Comparison of ENCODE assay signal across 15 mouse cellular contexts in genomic region chr2:34971080-34971888, GRCm38 (mm10). TPM values are rescaled to one million over a fixed set of nuclear protein-coding genes. Genes with fewer than 3 reads are reported as not detected.
DNase-seq lines count a peak whose midpoint lies in the region; ATAC-seq lines count a peak whose summit lies in the region.
"Had no signal": no experiment of that assay in that cellular context is flagged by ENCODE, and none has a peak within 500 bp of the region (broad histone marks: within the 10 kb centered on the region; RNA-seq: fewer than 3 reads in every experiment).

No protein-coding gene starts in this region.

- H3K4me3 ChIP-seq in kidney, embryonic 14.5 days (ENCODE audit: low read length) = no peak overlapping the region
- no peak overlapping the region for H3K4me3 ChIP-seq in kidney, embryonic 16.5 days (ENCODE audit: low read length)
- no peak overlapping the region for H3K4me3 ChIP-seq in midbrain, embryonic 11.5 days (ENCODE audit: low read depth, low read length)
- H3K4me3 ChIP-seq in midbrain, embryonic 10.5 days = no peak overlapping the region
- H3K4me3 ChIP-seq: embryonic facial prominence, embryonic 10.5 days; embryonic facial prominence, embryonic 12.5 days; forebrain, embryonic 10.5 days; forebrain, embryonic 12.5 days had no signal

- peak overlapping the region; percentile 77; the same call in 1 of the 2 replicates for H3K27ac ChIP-seq in kidney, embryonic 14.5 days (ENCODE audit: low read depth, low read length)
- H3K27ac ChIP-seq in kidney, embryonic 16.5 days (ENCODE audit: low read length) = peak overlapping the region; percentile 81
- no peak overlapping the region for H3K27ac ChIP-seq in midbrain, embryonic 11.5 days (ENCODE audit: low read depth, low read length)
- no peak overlapping the region; the same call in 1 of the 2 replicates for H3K27ac ChIP-seq in midbrain, embryonic 10.5 days (replicated peaks)
- H3K27ac ChIP-seq: embryonic facial prominence, embryonic 10.5 days; embryonic facial prominence, embryonic 12.5 days; forebrain, embryonic 10.5 days; forebrain, embryonic 12.5 days had no signal

- no peaks in the 10 kb centered on the region for H3K36me3 ChIP-seq in kidney, embryonic 14.5 days (ENCODE audit: control insufficient read depth, insufficient read depth, low read length)
- 0 out of 2 replicates have a peak, but pooled peaks cover 2% of the 10 kb centered on the region for H3K36me3 ChIP-seq in kidney, embryonic 16.5 days (ENCODE audit: insufficient read depth, low read length)
- H3K36me3 ChIP-seq in midbrain, embryonic 11.5 days (ENCODE audit: control insufficient read depth, insufficient read depth, low read length) = no peaks in the 10 kb centered on the region
- no peaks in the 10 kb centered on the region for H3K36me3 ChIP-seq in midbrain, embryonic 10.5 days
- H3K36me3 ChIP-seq: embryonic facial prominence, embryonic 10.5 days; embryonic facial prominence, embryonic 12.5 days; forebrain, embryonic 10.5 days; forebrain, embryonic 12.5 days; G1E had no signal

- no peak overlapping the region for H3K4me2 ChIP-seq in kidney, embryonic 14.5 days (replicated peaks; ENCODE audit: low read depth, low read length)
- no peak overlapping the region for H3K4me2 ChIP-seq in kidney, embryonic 16.5 days (replicated peaks; ENCODE audit: low read depth, low read length)
- no peak overlapping the region for H3K4me2 ChIP-seq in midbrain, embryonic 11.5 days
- H3K4me2 ChIP-seq: embryonic facial prominence, embryonic 12.5 days; forebrain, embryonic 12.5 days had no signal

- H3K9ac ChIP-seq in kidney, embryonic 14.5 days (ENCODE audit: low read depth, low read length) = no peak overlapping the region
- H3K9ac ChIP-seq in kidney, embryonic 16.5 days (replicated peaks; ENCODE audit: low read length) = peak overlapping the region; percentile 20; the same call in 1 of the 2 replicates
- no peak overlapping the region for H3K9ac ChIP-seq in midbrain, embryonic 11.5 days (ENCODE audit: low read length)
- H3K9ac ChIP-seq: embryonic facial prominence, embryonic 12.5 days; forebrain, embryonic 12.5 days had no signal

- DNase-seq in kidney, postnatal 4 days = no peak
- no peak for DNase-seq in kidney, postnatal 25 days
- peak; percentile 71 for DNase-seq in midbrain, embryonic 11.5 days (ENCODE audit: low spot score, missing footprints)
- DNase-seq in midbrain, embryonic 10.5 days (ENCODE audit: low spot score) = no peak
- DNase-seq in layer of hippocampus, adult 8-10 months (ENCODE audit: low spot score in 2 of 2) = no peak

- no peaks in the 10 kb centered on the region for H3K27me3 ChIP-seq in kidney, embryonic 14.5 days (ENCODE audit: control insufficient read depth, insufficient read depth, low read length)
- no peaks in the 10 kb centered on the region for H3K27me3 ChIP-seq in kidney, embryonic 16.5 days (ENCODE audit: insufficient read depth, low read length)
- no peaks in the 10 kb centered on the region for H3K27me3 ChIP-seq in midbrain, embryonic 11.5 days (ENCODE audit: control insufficient read depth, insufficient read depth, low read length)
- no peaks in the 10 kb centered on the region for H3K27me3 ChIP-seq in midbrain, embryonic 10.5 days (ENCODE audit: low read depth, poor library complexity, severe bottlenecking)
- H3K27me3 ChIP-seq: CH12.LX; embryonic facial prominence, embryonic 12.5 days; forebrain, embryonic 12.5 days had no signal

- 32% methylated on average over 11 of the region's 11 CpGs for WGBS in kidney, embryonic 14.5 days
- 31% methylated on average over 11 of the region's 11 CpGs for WGBS in kidney, embryonic 16.5 days
- WGBS in midbrain, embryonic 11.5 days = 81% methylated on average over 11 of the region's 11 CpGs
- 76% methylated on average over 11 of the region's 11 CpGs for whole genome bisulfite sequencing in midbrain, embryonic 10.5 days

- peak; percentile 66 for ATAC-seq in kidney, embryonic 14.5 days (ENCODE audit: low FRiP score, low TSS enrichment)
- ATAC-seq in kidney, embryonic 16.5 days (ENCODE audit: low FRiP score, low TSS enrichment) = peak; percentile 66
- ATAC-seq in midbrain, embryonic 11.5 days (ENCODE audit: low FRiP score) = no peak
- ATAC-seq: forebrain, embryonic 14.5 days; Patski had no signal

- no peaks in the 10 kb centered on the region for H3K9me3 ChIP-seq in kidney, embryonic 14.5 days (ENCODE audit: control insufficient read depth, low read length)
- H3K9me3 ChIP-seq in kidney, embryonic 16.5 days (ENCODE audit: low read length) = no peaks in the 10 kb centered on the region
- H3K9me3 ChIP-seq in midbrain, embryonic 11.5 days (ENCODE audit: control insufficient read depth, low read length) = no peaks in the 10 kb centered on the region; the same call in 1 of the 2 replicates
- H3K9me3 ChIP-seq in midbrain, embryonic 10.5 days (replicated peaks) = peaks cover 10% of the 10 kb centered on the region; the same call in 1 of the 2 replicates
- H3K9me3 ChIP-seq: embryonic facial prominence, embryonic 10.5 days; embryonic facial prominence, embryonic 12.5 days; forebrain, embryonic 12.5 days had no signal

- H3K4me1 ChIP-seq in kidney, embryonic 14.5 days (ENCODE audit: control insufficient read depth, insufficient read depth, low read length) = no peaks in the 10 kb centered on the region
- no peaks in the 10 kb centered on the region; the same call in 1 of the 2 replicates for H3K4me1 ChIP-seq in kidney, embryonic 16.5 days (ENCODE audit: insufficient read depth, low read length)
- H3K4me1 ChIP-seq in midbrain, embryonic 11.5 days (ENCODE audit: control insufficient read depth, insufficient read depth, low read length) = no peaks in the 10 kb centered on the region
- H3K4me1 ChIP-seq in midbrain, embryonic 10.5 days = no peaks in the 10 kb centered on the region
- H3K4me1 ChIP-seq: embryonic facial prominence, embryonic 10.5 days; embryonic facial prominence, embryonic 12.5 days; forebrain, embryonic 10.5 days; forebrain, embryonic 12.5 days had no signal

RNA-seq across cellular contexts. Expression of gene Traf1, which starts 9.7 kb away (rescaled TPM):
- polyA plus RNA-seq in kidney, embryonic 14.5 days (2014; fragmentation: Nextera tagmentation; extraction: Ambion mirVana) = 15.9 and 18.1 TPM in 2 replicates
- 30.3 and 33.2 TPM in 2 replicates for polyA plus RNA-seq in kidney, embryonic 16.5 days (2015; fragmentation: Nextera tagmentation; extraction: Ambion mirVana)
- 0.32 and 0.34 TPM in 2 replicates for polyA plus RNA-seq in midbrain, embryonic 11.5 days (2014; fragmentation: Nextera tagmentation; extraction: Ambion mirVana)
- 0.12 and 0.27 TPM in 2 replicates for polyA plus RNA-seq in midbrain, embryonic 10.5 days (2016; fragmentation: Nextera tagmentation; extraction: Ambion mirVana)
- total RNA-seq in layer of hippocampus, adult 8-10 months (2022) = 1 to 10 TPM; 3.5 to 6.1 (median 4.5) TPM
- polyA plus RNA-seq: G1E had no signal

RNA-seq across cellular contexts. Expression of gene Phf19, which starts 57.5 kb away (rescaled TPM):
- 29.9 and 35.1 TPM in 2 replicates for polyA plus RNA-seq in kidney, embryonic 14.5 days (2014; fragmentation: Nextera tagmentation; extraction: Ambion mirVana)
- 21.4 and 22.2 TPM in 2 replicates for polyA plus RNA-seq in kidney, embryonic 16.5 days (2015; fragmentation: Nextera tagmentation; extraction: Ambion mirVana)
- polyA plus RNA-seq in midbrain, embryonic 11.5 days (2014; fragmentation: Nextera tagmentation; extraction: Ambion mirVana) = 3.9 and 4.0 TPM in 2 replicates
- polyA plus RNA-seq in midbrain, embryonic 10.5 days (2016; fragmentation: Nextera tagmentation; extraction: Ambion mirVana) = 2.6 and 2.8 TPM in 2 replicates
- total RNA-seq in layer of hippocampus, adult 8-10 months (2022) = 1 to 10 TPM; 1.1 to 2.1 (median 1.7) TPM

Comparison
In these comparisons a context has a peak if more than half of its experiments do, and no peak if none do; other contexts are left out.
1. H3K27ac ChIP-seq: peak in kidney, embryonic 14.5 days (single experiment) and kidney, embryonic 16.5 days (single experiment); none in midbrain, embryonic 11.5 days (single experiment) and midbrain, embryonic 10.5 days (single experiment).
2. RNA of gene Traf1, which starts 9.7 kb away (polyA plus RNA-seq): 30.3 to 33.2 TPM in kidney, embryonic 16.5 days and 15.9 to 18.1 TPM in kidney, embryonic 14.5 days; 0.32 to 0.34 TPM in midbrain, embryonic 11.5 days and 0.12 to 0.27 TPM in midbrain, embryonic 10.5 days; every median in the first group is over 10 times any median in the second.